Mouse (Mus musculus) intestine, embryonic 16.5 days (tissue): ENCODE measurements around the gene Clasp2. TPM values are rescaled to one million over a fixed set of nuclear protein-coding genes. Genes with fewer than 3 reads are reported as not detected.

ENCODE experiments used
- ATAC-seq: fragments of 200-750 bp; cut with Nextera tagmentation; 2 replicates; pipeline ENCODE4 v1.8.0; 2017; ENCODE audit warnings: moderate TSS enrichment, moderate library complexity
- H3K27ac ChIP-seq: fragments of 300-500 bp; sonication (generic); 2 replicates; pipeline ENCODE4 v1.5.1; 2014; ENCODE audit warnings: mild to moderate bottlenecking, low read length
- H3K27me3 ChIP-seq: fragments of 300-500 bp; sonication (generic); replicated peaks from 2 replicates; pipeline ENCODE4 v1.6.1; 2014; ENCODE audit warnings: low read length, control low read depth, mixed read lengths; ENCODE audit not compliant: control insufficient read depth, insufficient read depth
- H3K36me3 ChIP-seq: fragments of 300-500 bp; sonication (generic); 2 replicates; pipeline ENCODE4 v1.6.1; 2014; ENCODE audit warnings: low read length, control low read depth; ENCODE audit not compliant: control insufficient read depth, insufficient read depth
- H3K4me1 ChIP-seq: fragments of 300-500 bp; sonication (generic); 2 replicates; pipeline ENCODE4 v1.6.1; 2014; ENCODE audit warnings: low read length, control low read depth, mixed read lengths; ENCODE audit not compliant: control insufficient read depth, insufficient read depth
- H3K4me2 ChIP-seq: fragments of 300-500 bp; sonication (generic); 2 replicates; pipeline ENCODE4 v1.6.1; 2014; ENCODE audit warnings: low read depth, low read length, control low read depth
- H3K4me3 ChIP-seq: fragments of 300-500 bp; sonication (generic); 2 replicates; pipeline ENCODE4 v1.5.1; 2014; ENCODE audit warnings: mild to moderate bottlenecking, low read length
- H3K9ac ChIP-seq: fragments of 300-500 bp; sonication (generic); 2 replicates; pipeline ENCODE4 v1.6.1; 2014; ENCODE audit warnings: low read depth, low read length
- H3K9me3 ChIP-seq: fragments of 300-500 bp; sonication (generic); 2 replicates; pipeline ENCODE4 v1.6.1; 2016; ENCODE audit warnings: low read length, control low read depth; ENCODE audit not compliant: control insufficient read depth
- WGBS: fragments of 180-500 bp; shearing (Covaris S2); extraction: QIAGEN DNeasy Blood & Tissue Kit; methylation state at CpG from one replicate; pipeline ENCODE4 v1.1.7; 2014; 5-methylcytosine and 5-hydroxymethylcytosine counted together
- polyA plus RNA-seq: library from polyadenylated mRNA; unstranded; fragments of >200 nt; fragmentation: Nextera tagmentation; extraction: Ambion mirVana; gene quantifications from 2 replicates; pipeline ENCODE4 v1.2.1, GENCODE M21; 2015

Gene Clasp2
- polyA plus RNA-seq, 1 experiment from 2014 or later = 13.4 TPM

- H3K27me3 ChIP-seq = no peaks in the 10 kb centered on the region
- 85% methylated on average over 1 of the region's 1 CpGs for WGBS
- no peaks in the 10 kb centered on the region for H3K9me3 ChIP-seq
- no peak for ATAC-seq
- H3K4me3 ChIP-seq = no peak overlapping the region
- H3K27ac ChIP-seq = no peak overlapping the region
- no peak overlapping the region for H3K4me2 ChIP-seq
- H3K36me3 ChIP-seq = no peaks in the 10 kb centered on the region
- H3K4me1 ChIP-seq = no peaks in the 10 kb centered on the region
- H3K9ac ChIP-seq = no peak overlapping the region
Measured at GRCm38 (mm10) chr9:113947216-113947615, 205.9 kb downstream of the Clasp2 start.

- Histone ChIP-seq H3K9me3 (no peaks in the 10 kb centered on the region), H3K9ac (no peak overlapping the region), H3K4me1 (no peaks in the 10 kb centered on the region), H3K36me3 (peaks cover 12% of the 10 kb centered on the region), H3K4me2 (no peak overlapping the region), H3K27ac (no peak overlapping the region), H3K27me3 (no peaks in the 10 kb centered on the region), H3K4me3 (no peak overlapping the region)
- ATAC-seq = no peak
- WGBS = 94% methylated on average over 4 of the region's 4 CpGs
Measured at GRCm38 (mm10) chr9:113957777-113958176, 216.5 kb downstream of the Clasp2 start.

GRCm38 (mm10) chr9:113963718-113964117 is 222.4 kb downstream of the Clasp2 start:
- ATAC-seq = peak; percentile 66; the same call in 1 of the 2 replicates
- Histone ChIP-seq H3K36me3 (peaks cover 16% of the 10 kb centered on the region; the same call in 1 of the 2 replicates), H3K27ac (no peak overlapping the region), H3K9ac (no peak overlapping the region), H3K4me2 (no peak overlapping the region), H3K9me3 (no peaks in the 10 kb centered on the region), H3K4me3 (no peak overlapping the region), H3K27me3 (no peaks in the 10 kb centered on the region), H3K4me1 (no peaks in the 10 kb centered on the region)

DNA sequence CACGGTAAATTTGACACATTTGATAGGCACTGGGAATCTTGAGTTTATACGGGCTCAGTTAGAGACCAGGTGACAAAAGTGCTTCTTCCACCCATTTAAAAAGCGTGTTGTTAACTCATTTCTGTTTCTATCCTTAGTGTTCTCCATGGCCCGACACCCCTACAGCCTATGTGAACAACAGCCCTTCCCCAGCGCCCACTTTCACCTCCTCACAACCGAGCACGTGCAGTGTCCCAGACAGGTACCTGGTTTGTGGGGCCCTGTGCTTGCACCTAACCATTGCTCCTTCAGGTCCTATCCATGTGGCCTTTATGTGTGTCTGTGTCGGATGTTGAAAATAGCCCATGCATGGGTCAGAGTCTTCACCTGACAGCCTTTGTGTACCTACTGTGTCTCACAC is 223.1 kb downstream of the Clasp2 start:
- Histone ChIP-seq H3K36me3 (peaks cover 12% of the 10 kb centered on the region; the same call in 1 of the 2 replicates), H3K4me3 (no peak overlapping the region), H3K27ac (no peak overlapping the region), H3K9me3 (no peaks in the 10 kb centered on the region), H3K4me1 (no peaks in the 10 kb centered on the region), H3K27me3 (no peaks in the 10 kb centered on the region), H3K9ac (no peak overlapping the region), H3K4me2 (no peak overlapping the region)
- WGBS = 92% methylated on average over 8 of the region's 8 CpGs
- ATAC-seq = no peak

GRCm38 (mm10) chr9:113966838-113967237 is 225.6 kb downstream of the Clasp2 start:
- Histone ChIP-seq H3K27me3 (no peaks in the 10 kb centered on the region), H3K36me3 (peaks cover 12% of the 10 kb centered on the region; the same call in 1 of the 2 replicates), H3K4me2 (no peak overlapping the region), H3K9me3 (no peaks in the 10 kb centered on the region), H3K4me3 (no peak overlapping the region), H3K27ac (no peak overlapping the region), H3K9ac (no peak overlapping the region), H3K4me1 (no peaks in the 10 kb centered on the region)
- no peak for ATAC-seq
- 85% methylated on average over 4 of the region's 4 CpGs for WGBS

DNA sequence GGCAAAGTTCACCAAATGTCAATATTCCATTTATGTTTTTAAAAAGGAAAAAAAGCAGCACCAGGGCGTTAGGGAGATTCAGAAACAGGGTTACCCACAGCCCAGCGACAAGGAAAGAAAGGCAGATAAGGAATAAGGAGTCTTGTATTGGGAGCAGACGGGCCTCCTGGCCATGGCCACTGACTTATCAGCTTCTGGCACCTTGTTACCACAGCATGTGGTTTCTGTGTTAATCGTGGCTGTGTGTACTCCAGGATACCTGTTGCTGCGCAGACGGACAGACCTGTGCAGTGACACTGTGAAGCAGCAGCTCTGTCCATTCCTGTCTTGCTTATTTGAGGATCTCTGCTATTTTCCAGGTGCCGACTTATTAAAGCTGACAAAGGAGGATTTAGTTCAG is 227.7 kb downstream of the Clasp2 start:
- Histone ChIP-seq H3K9ac (no peak overlapping the region), H3K9me3 (no peaks in the 10 kb centered on the region), H3K27me3 (no peaks in the 10 kb centered on the region), H3K36me3 (peaks cover 8% of the 10 kb centered on the region), H3K4me2 (no peak overlapping the region), H3K4me1 (no peaks in the 10 kb centered on the region), H3K27ac (no peak overlapping the region), H3K4me3 (no peak overlapping the region)
- WGBS = 81% methylated on average over 7 of the region's 7 CpGs
- ATAC-seq = peak; percentile 89

Other genes starting within 250 kb of the Clasp2 start
- gene Pdcd6ip, start 33.2 kb upstream of the Clasp2 start, polyA plus RNA-seq = 115 and 127 TPM in 2 replicates
- 17.3 and 22.2 TPM in 2 replicates for gene Ubp1, start 189.5 kb downstream of the Clasp2 start, polyA plus RNA-seq